Mouse (Mus musculus) T-helper 2 cell (primary cell): Measurements from ENCODE around the gene Brdt.

ENCODE experiments used
- in situ Hi-C: fragments of 300-600 bp; cut with MboI, MseI; formaldehyde crosslinking; loops from one replicate; pipeline ENCODE4 v1.15.1; 2025; ENCODE audit warnings: high pct_unique_total_duplicates

The Brdt gene

GRCm38 (mm10) chr5:107330916-107331421 lies at the start of gene Brdt:
Gene Brdt (plus strand): TSS chr5:107331159.
- in situ Hi-C loops: no loop called here

- in situ Hi-C loops: no loop called here
These were observed 48.2 kb upstream of the Brdt start for GRCm38 (mm10) chr5:107282561-107283307.

GRCm38 (mm10) chr5:107283935-107284524 lies 46.9 kb upstream of the Brdt start:
- in situ Hi-C loops: no loop called here

- in situ Hi-C loops: no loop called here
These were observed 45.4 kb upstream of the Brdt start for GRCm38 (mm10) chr5:107285563-107285962.

GRCm38 (mm10) chr5:107287254-107287907 lies 43.6 kb upstream of the Brdt start:
- in situ Hi-C loops: no loop called here

- in situ Hi-C loops: no loop called here
These were observed 43.1 kb upstream of the Brdt start for GRCm38 (mm10) chr5:107287908-107288267.

GRCm38 (mm10) chr5:107288427-107289233 lies 42.3 kb upstream of the Brdt start:
- in situ Hi-C loops: no loop called here

- in situ Hi-C loops: no loop called here
These were observed 41.7 kb upstream of the Brdt start, which contains the start of gene Tgfbr3 for GRCm38 (mm10) chr5:107289234-107289764. Gene Tgfbr3 (minus strand): TSS chr5:107289629.

GRCm38 (mm10) chr5:107289986-107290385 lies 41.0 kb upstream of the Brdt start:
- in situ Hi-C loops: no loop called here

- in situ Hi-C loops: no loop called here
These were observed 36.9 kb upstream of the Brdt start for GRCm38 (mm10) chr5:107294041-107294440.

- in situ Hi-C loops: no loop called here
These were observed 35.7 kb upstream of the Brdt start for GRCm38 (mm10) chr5:107295061-107295816.

GRCm38 (mm10) chr5:107295817-107296511 lies 35.0 kb upstream of the Brdt start:
- in situ Hi-C loops: no loop called here

- in situ Hi-C loops: no loop called here
These were observed 34.2 kb upstream of the Brdt start for GRCm38 (mm10) chr5:107296512-107297322.

GRCm38 (mm10) chr5:107298854-107299253 lies 32.1 kb upstream of the Brdt start:
- in situ Hi-C loops: no loop called here

- in situ Hi-C loops: no loop called here
These were observed 27.6 kb upstream of the Brdt start for GRCm38 (mm10) chr5:107303350-107303861.

GRCm38 (mm10) chr5:107304117-107304825 lies 26.7 kb upstream of the Brdt start:
- in situ Hi-C loops: no loop called here

- in situ Hi-C loops: no loop called here
These were observed 23.5 kb upstream of the Brdt start for GRCm38 (mm10) chr5:107307432-107307831.

GRCm38 (mm10) chr5:107317141-107317540 lies 13.8 kb upstream of the Brdt start:
- in situ Hi-C loops: loop anchor here (5.0 kb wide), 1 partner anchor 455 kb away; no protein-coding TSS in a partner anchor
